Comparison of ENCODE assay signal across 16 mouse cellular contexts in genomic region chr14:78282490-78282889, GRCm38 (mm10). TPM values are rescaled to one million over a fixed set of nuclear protein-coding genes. Genes with fewer than 3 reads are reported as not detected.
DNase-seq lines count a peak whose midpoint lies in the region; ATAC-seq and TF ChIP-seq lines count a peak whose summit lies in the region.
"Had no signal": no experiment of that assay in that cellular context is flagged by ENCODE, and none has a peak within 500 bp of the region (broad histone marks: within the 10 kb centered on the region; RNA-seq: fewer than 3 reads in every experiment).

No protein-coding gene starts in this region.

- H3K9ac ChIP-seq in forebrain, embryonic 14.5 days (ENCODE audit: low read length) = no peak overlapping the region
- H3K9ac ChIP-seq: hindbrain, embryonic 12.5 days had no signal

- H3K4me1 ChIP-seq in forebrain, embryonic 14.5 days (ENCODE audit: control insufficient read depth, insufficient read depth, low read length) = peaks cover 15% of the 10 kb centered on the region
- H3K4me1 ChIP-seq in forebrain, embryonic 10.5 days = peaks cover 33% of the 10 kb centered on the region

- peak; percentile 48 for TF ChIP-seq CTCF in left cerebral cortex, adult 2 months (IDR thresholded peaks at IDR 0.05)

- no peaks in the 10 kb centered on the region for H3K9me3 ChIP-seq in forebrain, embryonic 14.5 days (replicated peaks; ENCODE audit: control insufficient read depth, low read length)
- no peaks in the 10 kb centered on the region for H3K9me3 ChIP-seq in forebrain, embryonic 10.5 days
- H3K9me3 ChIP-seq: hindbrain, embryonic 12.5 days had no signal

- ATAC-seq in forebrain, embryonic 14.5 days = peak; percentile 52; the same call in 1 of the 2 replicates
- ATAC-seq: midbrain, embryonic 16.5 days had no signal

- no peak overlapping the region for H3K4me2 ChIP-seq in forebrain, embryonic 14.5 days (ENCODE audit: low read length)
- H3K4me2 ChIP-seq: hindbrain, embryonic 12.5 days had no signal

- no peaks in the 10 kb centered on the region for H3K36me3 ChIP-seq in forebrain, embryonic 14.5 days (ENCODE audit: control insufficient read depth, insufficient read depth, low read length)
- no peaks in the 10 kb centered on the region for H3K36me3 ChIP-seq in forebrain, embryonic 10.5 days (replicated peaks)
- H3K36me3 ChIP-seq: hindbrain, embryonic 12.5 days had no signal

- H3K27me3 ChIP-seq in forebrain, embryonic 14.5 days (replicated peaks; ENCODE audit: control insufficient read depth, insufficient read depth, low read length) = no peaks in the 10 kb centered on the region
- H3K27me3 ChIP-seq in forebrain, embryonic 10.5 days (ENCODE audit: poor library complexity, severe bottlenecking) = peaks cover 42% of the 10 kb centered on the region
- H3K27me3 ChIP-seq: hindbrain, embryonic 12.5 days had no signal

- DNase-seq in forebrain, embryonic 14.5 days (ENCODE audit: low spot score) = peak; percentile 71
- no peak for DNase-seq in forebrain, embryonic 10.5 days (ENCODE audit: extremely low spot score, low spot score)
- peak; percentile 27 to 67 for DNase-seq in layer of hippocampus, adult 18-20 months (ENCODE audit: low spot score in 2 of 2)
- no peak for DNase-seq in layer of hippocampus, adult 9-10 months (ENCODE audit: low spot score)
- peak; percentile 20 to 49 for DNase-seq in left cerebral cortex, adult 2 months (ENCODE audit: extremely low spot score in 1 of 2, low spot score in 2 of 2)
- peak; percentile 44 for DNase-seq in right cerebral cortex, postnatal 4 days
- no peak for DNase-seq in testis, postnatal 14 days (ENCODE audit: low spot score)
- DNase-seq in adrenal gland, postnatal 14 days = no peak
- DNase-seq: adrenal gland, postnatal 36 days; cerebellum, adult 11 months; gastrocnemius, postnatal 10 days; kidney, adult 8-10 months; lung, postnatal 14 days had no signal

- WGBS in forebrain, embryonic 14.5 days = 33% methylated on average over 11 of the region's 11 CpGs
- 88% methylated on average over 11 of the region's 11 CpGs for WGBS in forebrain, embryonic 10.5 days

- intact Hi-C loops in left cerebral cortex, adult 2 months (cut with DNase I) = no loop called here

- no peak overlapping the region for H3K4me3 ChIP-seq in forebrain, embryonic 14.5 days (ENCODE audit: low read depth, low read length)
- H3K4me3 ChIP-seq in forebrain, embryonic 10.5 days = no peak overlapping the region
- no peak overlapping the region for H3K4me3 ChIP-seq in left cerebral cortex, adult 2 months
- H3K4me3 ChIP-seq: hindbrain, embryonic 12.5 days had no signal

- H3K27ac ChIP-seq in forebrain, embryonic 14.5 days (ENCODE audit: low read depth, low read length) = no peak overlapping the region
- H3K27ac ChIP-seq in forebrain, embryonic 10.5 days = no peak overlapping the region
- no peak overlapping the region for H3K27ac ChIP-seq in left cerebral cortex, adult 2 months
- H3K27ac ChIP-seq: hindbrain, embryonic 12.5 days had no signal

RNA-seq across cellular contexts. Expression of gene Tnfsf11, which starts 25.4 kb away (rescaled TPM):
- polyA plus RNA-seq in forebrain, embryonic 14.5 days (2014; fragmentation: Nextera tagmentation; extraction: Ambion mirVana) = not detected in 2 replicates
- 0.19 and 0.26 TPM in 2 replicates for polyA plus RNA-seq in forebrain, embryonic 10.5 days (2016; fragmentation: Nextera tagmentation; extraction: Ambion mirVana)
- not detected for total RNA-seq in layer of hippocampus, adult 18-20 months (2021)
- not detected for total RNA-seq in left cerebral cortex, adult 2 months (2021)
- total RNA-seq in adrenal gland, postnatal 14 days (2021) = 1.8 TPM in 1 of 2 replicates, not detected in the other
- polyA plus RNA-seq: liver, adult 2 months; midbrain, embryonic 16.5 days had no signal

Comparison
In these comparisons a context has a peak if more than half of its experiments do, and no peak if none do; other contexts are left out.
1. DNase-seq: peak in forebrain, embryonic 14.5 days (single experiment), layer of hippocampus, adult 18-20 months (2 of 2), left cerebral cortex, adult 2 months (2 of 2) and right cerebral cortex, postnatal 4 days (single experiment); none in forebrain, embryonic 10.5 days (single experiment), layer of hippocampus, adult 9-10 months (single experiment), testis, postnatal 14 days (single experiment) and adrenal gland, postnatal 14 days (single experiment).